Mouse (Mus musculus) adrenal gland, postnatal 36 days (tissue): ENCODE measurements around the gene Mien1. TPM values are rescaled to one million over a fixed set of nuclear protein-coding genes. Genes with fewer than 3 reads are reported as not detected.

Experiments used
- total RNA-seq, 2 experiments: library from RNA; stranded (reverse); gene quantifications; 2 replicates each; pipeline ENCODE4 v1.2.3; 2021

Gene Mien1
- total RNA-seq, 2 experiments from 2014 or later = 84.0 to 84.2 TPM

Other genes starting within 250 kb of the Mien1 start
- gene Med1, start 245.7 kb downstream of the Mien1 start, total RNA-seq = 10 to 100 TPM; 65.4 to 72.5 TPM
- 10 to 100 TPM; 42.8 to 50.6 TPM for gene Cdk12, start 235.9 kb downstream of the Mien1 start, total RNA-seq
- gene Neurod2, start 109.3 kb downstream of the Mien1 start, total RNA-seq = not detected
- gene Ppp1r1b, start 90.6 kb downstream of the Mien1 start, total RNA-seq = not detected
- 10 to 100 TPM; 22.3 to 23.2 TPM for gene Stard3, start 80.6 kb downstream of the Mien1 start, total RNA-seq
- 1 to 10 TPM in 1 of 2 experiments, under 1 TPM in 1; 0.43 to 1.2 TPM for gene Tcap, start 55.2 kb downstream of the Mien1 start, total RNA-seq
- gene Pnmt, start 52.5 kb downstream of the Mien1 start, total RNA-seq = 100 to 1,000 TPM; 363 to 581 TPM
- gene Pgap3, start 38.5 kb downstream of the Mien1 start, total RNA-seq = 1 to 10 TPM; 4.4 to 7.2 TPM
- gene Erbb2, start 26.5 kb downstream of the Mien1 start, total RNA-seq = 1 to 10 TPM; 4.2 to 4.7 TPM
- not detected for gene Grb7, start 7.4 kb upstream of the Mien1 start, total RNA-seq
- gene Ikzf3, start 107.0 kb upstream of the Mien1 start, total RNA-seq = under 1 TPM; 0.13 to 0.36 TPM
- gene Zpbp2, start 112.1 kb upstream of the Mien1 start, total RNA-seq = under 1 TPM; 0.50 to 0.82 TPM
- 100 to 1,000 TPM; 133 to 139 TPM for gene Ormdl3, start 148.4 kb upstream of the Mien1 start, total RNA-seq
- not detected for gene Lrrc3c, start 159.3 kb upstream of the Mien1 start, total RNA-seq
- gene Gm12355, start 186.7 kb upstream of the Mien1 start, total RNA-seq = 10 to 100 TPM; 13.9 to 15.3 TPM
- 10 to 100 TPM; 12.9 to 17.0 TPM for gene Gsdma3, start 187.4 kb upstream of the Mien1 start, total RNA-seq
- gene Gsdma2, start 207.8 kb upstream of the Mien1 start, total RNA-seq = under 1 TPM; 0.43 to 0.76 TPM
- not detected for gene Gsdma, start 225.4 kb upstream of the Mien1 start, total RNA-seq
- gene Psmd3, start 243.6 kb upstream of the Mien1 start, total RNA-seq = 100 to 1,000 TPM; 124 to 128 TPM